Mouse (Mus musculus): ENCODE results near the gene Rasa2.
"Not testable (repeated sequence)": the region's sequence is repeated elsewhere in the genome, so short reads cannot be mapped to it uniquely, and the experiment has no call there.

The Rasa2 gene

DNA sequence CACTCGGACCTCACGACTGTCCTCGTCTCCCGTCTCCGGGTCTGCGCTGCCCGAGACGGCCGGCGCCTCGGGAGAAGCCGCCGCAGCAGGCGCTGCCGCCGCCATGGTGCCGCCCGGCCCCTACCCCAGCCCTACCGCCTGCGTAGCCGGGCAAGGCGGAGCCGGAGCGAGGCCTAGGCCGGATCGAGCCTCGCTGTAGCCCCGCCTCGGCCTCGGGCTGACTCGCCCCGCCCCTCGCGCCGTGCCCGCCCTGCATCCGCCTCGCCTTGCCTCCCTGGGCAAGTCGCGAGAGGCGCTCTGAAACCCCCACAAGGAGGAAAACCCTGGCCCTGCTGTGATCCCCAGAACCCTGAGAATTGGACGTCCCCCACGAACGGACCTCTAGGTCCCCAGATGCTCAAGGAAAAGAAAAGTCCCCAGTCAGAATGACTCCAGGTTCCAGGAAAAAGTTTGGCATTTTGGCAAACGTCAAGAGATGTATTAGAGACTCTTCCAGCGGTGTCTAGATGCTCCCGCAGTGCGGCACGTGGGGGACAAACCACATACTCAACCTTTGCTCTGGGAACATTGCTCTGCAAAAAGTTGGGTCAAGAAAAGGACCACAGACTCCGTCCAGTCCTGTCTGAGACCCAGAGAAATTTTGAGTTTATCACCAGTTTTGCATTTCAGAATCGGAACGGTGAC, at the start of gene Rasa2:
TSS of gene Rasa2 (minus strand) at position 229 of the 684 bp plus-strand sequence.
- DNase-seq (ENCODE audit: low spot score in 2 of 2) = peak; percentile 88 to 89

DNA sequence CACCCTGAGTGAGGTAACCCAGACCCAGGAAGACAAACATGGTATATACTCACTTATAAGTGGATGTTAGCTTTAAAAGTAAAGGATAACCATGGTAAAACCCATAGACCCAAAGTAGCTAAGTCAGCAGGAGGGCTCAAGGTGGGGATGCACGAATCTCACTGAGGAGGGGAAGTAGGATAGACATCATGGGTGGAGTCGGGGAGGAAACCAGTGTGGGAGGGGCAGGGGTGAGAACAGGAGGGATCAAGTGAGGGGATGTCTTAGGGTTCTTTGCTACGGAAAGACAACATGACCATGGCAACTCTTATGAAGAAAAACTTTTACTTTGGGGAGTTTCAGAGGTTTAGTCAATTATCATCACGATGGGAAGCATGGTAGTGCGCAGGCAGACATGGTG, 47.2 kb upstream of the Rasa2 start:
- DNase-seq (ENCODE audit: low spot score in 2 of 2) = no peak

DNA sequence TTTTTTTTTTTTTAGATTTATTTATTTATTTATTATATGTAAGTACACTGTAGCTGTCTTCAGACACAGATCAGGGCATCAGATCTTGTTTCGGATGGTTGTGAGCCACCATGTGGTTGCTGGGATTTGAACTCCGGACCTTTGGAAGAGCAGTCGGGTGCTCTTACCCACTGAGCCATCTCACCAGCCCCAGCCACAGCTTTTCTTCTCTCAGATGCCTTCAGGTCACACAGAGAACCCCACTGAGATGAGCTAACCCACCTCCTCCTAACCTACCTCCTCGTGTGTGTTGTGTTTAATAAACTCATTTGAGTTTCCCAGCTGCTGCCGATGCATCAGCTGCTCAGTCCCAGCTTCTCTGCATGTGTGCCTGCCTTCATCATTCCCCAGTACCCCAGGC, 46.3 kb upstream of the Rasa2 start:
- DNase-seq (ENCODE audit: low spot score in 2 of 2) = not testable (repeated sequence)

DNA sequence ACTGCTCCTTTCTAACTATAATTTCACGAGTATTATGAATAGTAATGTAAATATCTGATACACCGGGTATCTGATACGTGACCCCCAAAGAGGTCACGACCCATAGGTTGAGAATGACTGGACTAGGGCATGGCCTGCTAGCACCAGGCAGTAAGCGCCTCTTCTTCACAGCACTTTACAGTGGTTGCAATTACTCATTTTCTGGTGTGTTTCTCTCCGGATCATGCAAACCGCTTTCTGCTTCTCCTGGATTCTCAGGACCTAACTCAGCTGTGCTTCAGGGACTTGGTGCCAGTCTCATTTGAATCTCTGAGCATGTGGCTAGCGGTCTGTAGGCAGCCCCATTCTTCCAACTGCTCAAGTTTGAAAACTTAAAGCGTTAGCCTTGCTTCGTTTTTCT, 45.3 kb upstream of the Rasa2 start:
- no peak for DNase-seq (ENCODE audit: low spot score in 2 of 2)

DNA sequence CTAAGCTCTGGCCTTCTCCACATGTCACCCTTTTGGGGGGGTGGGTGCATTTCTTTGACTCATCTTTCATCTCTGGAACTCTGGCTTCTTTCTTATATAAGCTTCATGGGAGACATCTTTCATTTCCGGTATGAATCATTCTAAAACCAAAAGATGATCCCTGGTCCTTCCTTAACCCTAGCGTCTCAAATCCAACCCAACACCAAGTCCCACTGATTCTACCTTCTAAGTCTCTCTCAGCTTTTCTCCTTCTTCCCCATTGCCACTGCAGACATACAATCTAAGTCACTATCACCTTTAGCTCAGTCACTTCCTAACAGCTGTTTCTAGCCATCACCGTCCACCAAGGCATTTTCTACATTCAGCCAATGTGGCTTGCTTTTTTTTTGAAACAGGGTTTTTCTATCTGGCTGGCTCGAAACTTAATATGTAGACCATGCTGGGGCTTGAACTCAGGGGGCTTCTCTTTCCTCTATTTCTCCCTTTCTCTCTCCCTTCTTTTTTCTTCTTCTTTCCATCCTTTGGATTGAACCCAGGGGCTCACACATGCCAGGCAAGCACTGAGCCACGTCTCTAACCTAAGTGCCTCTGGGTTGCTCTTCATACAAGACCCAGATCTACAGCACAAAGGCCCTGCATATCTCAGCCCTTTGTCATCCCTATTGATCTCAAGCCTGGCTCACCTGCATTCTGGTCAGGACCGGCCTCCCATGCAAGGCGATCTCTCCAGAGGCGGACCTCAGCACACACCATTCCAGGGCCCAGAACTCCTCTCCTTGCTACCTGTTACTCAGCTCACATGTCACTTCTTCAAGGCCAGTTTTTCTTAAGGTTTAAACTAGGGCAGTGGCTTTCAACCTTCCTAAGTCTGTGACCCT, 44.6 kb upstream of the Rasa2 start:
- no peak for DNase-seq (ENCODE audit: low spot score in 2 of 2)

DNA sequence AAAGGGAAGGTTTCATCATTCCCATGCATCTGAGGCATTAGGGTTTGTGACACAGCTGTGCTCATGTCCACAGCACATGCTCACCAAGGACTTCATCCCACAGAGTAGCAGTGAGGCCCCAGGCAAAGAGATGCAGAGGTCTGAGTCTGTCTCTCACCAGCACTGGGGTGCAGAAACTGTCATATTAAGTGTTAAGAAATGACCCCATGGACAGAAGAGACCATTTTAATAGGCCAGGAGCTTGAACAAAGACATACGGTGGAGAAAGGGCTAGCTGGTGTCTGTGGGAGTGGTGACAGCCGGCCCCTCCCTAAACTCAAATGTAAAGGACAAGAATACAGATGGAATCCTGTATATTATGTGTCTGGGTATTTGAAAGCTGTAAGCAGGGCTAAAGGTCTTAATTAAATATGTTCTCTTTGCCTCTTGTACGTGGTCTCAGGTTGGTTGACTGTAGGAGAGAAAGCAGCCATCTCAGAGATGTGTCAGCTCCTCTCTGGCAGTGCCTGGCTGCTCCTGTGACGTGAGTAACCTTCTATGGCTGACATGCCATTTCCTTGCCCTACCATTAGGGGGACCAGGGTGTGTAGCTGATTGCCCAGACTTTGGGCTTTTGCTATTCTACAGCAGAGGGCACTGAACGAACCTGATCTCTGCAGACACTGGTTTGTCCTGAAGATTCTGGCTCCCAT, 43.8 kb upstream of the Rasa2 start:
- DNase-seq (ENCODE audit: low spot score in 2 of 2) = peak in 1 of 2 experiments; percentile 48

DNA sequence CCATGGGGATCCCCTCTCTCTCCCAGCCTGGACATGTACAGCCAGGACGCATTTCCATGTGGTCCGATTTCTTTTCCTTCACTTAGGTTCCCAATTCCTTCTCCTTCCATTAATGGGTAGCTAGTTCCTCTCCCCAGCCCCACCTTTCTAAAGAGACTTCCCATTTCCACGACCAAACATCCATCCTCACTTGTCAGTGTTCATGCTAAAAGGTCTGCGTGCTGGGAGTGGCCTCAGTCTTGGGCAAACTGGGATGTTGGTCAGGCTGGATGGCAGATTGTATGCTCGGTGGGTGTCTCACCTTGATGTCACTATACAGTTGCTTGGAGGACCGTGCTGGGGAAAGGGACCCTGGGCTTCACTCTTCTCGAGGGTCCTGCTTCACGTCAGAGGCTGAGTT, 42.9 kb upstream of the Rasa2 start:
- no peak for DNase-seq (ENCODE audit: low spot score in 2 of 2)

DNA sequence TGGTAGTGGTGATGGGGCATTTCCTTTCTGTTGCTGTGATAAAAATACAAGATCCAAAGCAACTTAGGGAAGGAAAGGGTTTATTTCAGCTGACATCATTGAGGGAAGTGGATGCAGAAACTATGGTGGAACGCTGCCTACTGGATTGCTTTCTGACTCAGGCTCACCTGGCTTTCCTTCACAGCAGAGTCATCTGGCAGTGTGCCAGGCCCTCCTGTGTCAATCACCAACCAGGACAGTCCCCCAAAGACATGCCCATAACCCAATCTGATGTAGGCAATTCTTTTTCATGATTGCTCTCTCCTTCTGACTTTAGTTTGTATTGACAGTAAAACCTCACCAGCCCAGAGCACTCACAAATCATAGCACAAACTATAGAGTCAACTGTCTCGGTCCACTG, 41.0 kb upstream of the Rasa2 start:
- no peak for DNase-seq (ENCODE audit: low spot score in 2 of 2)

DNA sequence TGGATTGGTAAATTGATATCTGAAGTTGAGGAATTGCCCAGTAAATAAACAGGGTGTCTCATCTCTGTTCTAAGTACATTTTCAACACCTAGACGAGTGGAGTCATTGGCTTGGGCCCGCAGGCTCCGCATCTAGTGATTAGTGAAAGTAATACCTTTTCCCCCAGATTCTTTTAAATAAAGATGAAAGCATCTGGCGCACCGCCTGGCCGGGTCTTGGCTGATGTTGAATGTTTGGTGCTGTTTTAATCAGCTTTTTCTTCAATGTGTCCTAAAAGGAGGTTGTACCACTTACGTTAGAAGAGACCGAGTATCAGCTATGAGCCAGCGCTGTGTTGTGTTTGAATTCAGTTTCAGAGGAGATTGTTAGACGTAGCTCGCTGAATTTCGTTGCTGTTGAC, 39.8 kb upstream of the Rasa2 start:
- DNase-seq (ENCODE audit: low spot score in 2 of 2) = no peak

DNA sequence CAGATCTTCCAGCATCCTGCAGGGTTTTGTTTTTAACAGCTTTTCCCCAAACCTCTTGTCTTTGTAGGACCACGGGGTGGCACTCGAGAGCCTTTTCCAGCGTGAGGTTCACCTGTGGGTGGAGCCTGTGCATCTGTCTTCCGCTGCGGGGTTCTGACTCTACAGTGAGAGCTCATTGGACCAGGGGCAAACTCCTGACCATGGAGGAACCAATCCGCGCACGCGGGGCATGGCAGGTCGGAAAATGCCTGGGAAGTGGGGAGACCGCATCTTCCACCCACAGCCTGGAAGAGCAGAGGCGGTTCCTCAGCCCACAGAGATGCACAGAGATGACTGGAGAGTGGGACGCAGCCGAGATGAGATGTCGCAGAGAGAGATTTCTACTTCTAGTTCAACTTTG, 38.5 kb upstream of the Rasa2 start:
- DNase-seq (ENCODE audit: low spot score in 2 of 2) = peak; percentile 86 to 93

DNA sequence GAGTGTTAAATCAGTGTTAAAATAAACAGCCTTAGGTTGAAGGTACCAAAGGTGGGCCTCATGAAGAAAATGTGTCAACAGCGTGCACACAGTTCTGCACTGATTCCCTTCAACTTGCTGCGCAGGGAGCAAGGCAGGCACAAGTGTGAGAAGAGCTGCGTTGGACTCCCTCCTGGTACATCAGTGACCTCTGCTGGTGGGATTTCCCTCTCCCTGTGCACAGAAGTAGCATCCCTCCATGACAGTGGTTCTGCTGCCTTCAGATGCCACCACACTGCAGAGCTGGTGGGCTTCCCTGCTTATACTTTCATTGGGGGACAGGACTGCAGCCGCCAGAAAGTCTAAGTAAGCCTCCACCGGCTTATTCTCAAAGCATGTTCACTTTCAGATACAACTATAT, 37.2 kb upstream of the Rasa2 start:
- DNase-seq (ENCODE audit: low spot score in 2 of 2) = peak; percentile 38 to 52

DNA sequence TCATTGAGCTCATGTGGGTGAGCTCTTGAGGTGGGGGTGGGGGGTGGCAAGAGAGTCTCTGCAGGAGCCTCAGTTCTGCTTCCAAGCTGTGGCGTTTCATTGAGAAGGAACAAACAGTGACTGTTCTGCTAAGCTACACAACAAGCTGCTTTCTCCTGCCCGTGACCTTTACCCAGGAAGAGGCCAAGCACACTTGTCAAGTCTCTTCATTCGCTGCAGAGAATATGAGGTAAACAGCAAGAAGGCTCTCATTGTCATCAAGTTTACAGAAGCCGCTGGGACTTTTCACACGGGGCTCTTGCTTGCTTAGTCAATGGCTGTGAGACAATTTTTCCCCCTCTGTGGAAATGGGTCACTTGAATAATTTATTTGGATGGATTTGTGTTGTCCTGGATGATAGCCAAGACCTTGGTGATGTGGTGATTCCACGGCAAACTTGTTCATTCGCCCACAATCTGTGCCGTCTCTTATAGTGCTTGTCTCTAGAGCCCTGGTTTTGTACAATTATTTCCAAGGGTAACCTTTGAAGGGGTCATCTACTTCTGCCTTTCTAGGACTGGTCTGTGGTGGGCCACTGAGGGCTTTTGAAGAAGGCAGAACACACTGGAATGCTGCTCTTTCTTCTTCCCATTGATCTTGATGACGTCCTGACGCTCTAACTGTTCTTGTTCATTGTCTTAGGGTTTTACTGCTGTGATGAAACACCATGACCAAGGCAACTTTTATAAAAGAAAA, 29.3 kb upstream of the Rasa2 start:
- DNase-seq (ENCODE audit: low spot score in 2 of 2) = no peak

DNA sequence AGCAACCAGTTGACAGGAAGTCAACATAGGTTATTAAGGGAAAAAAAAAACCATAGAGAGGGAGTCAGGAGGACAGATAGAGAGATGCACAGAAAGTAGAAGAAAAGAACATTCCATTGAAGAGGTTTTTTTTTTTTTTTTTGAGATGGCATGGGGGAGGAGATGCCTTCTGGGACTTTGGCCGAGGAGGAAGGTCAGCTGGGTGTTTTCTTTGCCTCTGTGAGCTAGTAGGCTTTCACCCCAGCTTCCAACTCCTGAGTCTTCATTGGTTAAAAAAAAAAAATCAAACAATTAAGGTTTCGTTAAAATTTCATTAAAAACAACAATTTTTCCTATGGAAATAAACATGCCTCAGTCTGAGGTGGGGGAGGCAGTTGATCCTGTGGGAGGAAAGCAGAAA, 28.4 kb upstream of the Rasa2 start:
- no peak for DNase-seq (ENCODE audit: low spot score in 2 of 2)

DNA sequence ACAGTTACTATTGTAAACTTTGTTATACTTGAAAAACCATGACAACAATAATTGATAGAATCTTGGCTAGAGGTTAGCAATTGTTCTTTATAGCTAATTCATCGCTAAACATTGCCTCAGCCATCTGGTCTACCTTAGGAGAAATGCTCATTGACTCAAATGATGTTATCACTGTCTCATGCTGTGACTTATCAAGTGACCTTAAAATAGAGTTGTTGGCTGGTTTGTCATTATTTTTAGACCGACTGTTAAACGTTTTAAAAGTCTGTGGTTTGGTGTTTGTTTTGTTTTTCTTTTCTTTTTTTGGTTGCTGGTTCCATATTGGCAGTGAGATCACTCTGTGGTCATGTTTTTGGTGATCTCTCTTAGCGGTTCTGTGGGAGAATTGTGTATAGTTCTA, 22.1 kb upstream of the Rasa2 start:
- DNase-seq (ENCODE audit: low spot score in 2 of 2) = no peak

DNA sequence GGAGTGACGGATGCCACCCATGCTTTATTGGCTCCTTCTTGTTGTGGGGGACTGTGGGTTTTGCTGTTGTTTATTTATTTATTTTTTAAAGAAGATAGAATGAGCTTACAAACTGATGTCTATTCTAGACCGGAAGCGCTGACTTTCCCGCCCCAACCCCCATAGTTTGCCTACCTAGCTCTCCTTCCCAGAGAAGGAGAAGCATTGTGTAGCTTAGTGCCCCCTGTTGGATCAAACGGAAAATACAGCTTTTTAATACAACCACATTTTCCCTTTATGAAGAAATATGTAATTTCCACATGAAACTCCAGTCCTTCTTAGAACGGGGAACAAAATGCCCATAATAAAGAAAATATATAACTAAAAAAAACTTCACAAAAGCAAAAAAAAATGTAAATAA, 21.3 kb upstream of the Rasa2 start:
- no peak for DNase-seq (ENCODE audit: low spot score in 2 of 2)

DNA sequence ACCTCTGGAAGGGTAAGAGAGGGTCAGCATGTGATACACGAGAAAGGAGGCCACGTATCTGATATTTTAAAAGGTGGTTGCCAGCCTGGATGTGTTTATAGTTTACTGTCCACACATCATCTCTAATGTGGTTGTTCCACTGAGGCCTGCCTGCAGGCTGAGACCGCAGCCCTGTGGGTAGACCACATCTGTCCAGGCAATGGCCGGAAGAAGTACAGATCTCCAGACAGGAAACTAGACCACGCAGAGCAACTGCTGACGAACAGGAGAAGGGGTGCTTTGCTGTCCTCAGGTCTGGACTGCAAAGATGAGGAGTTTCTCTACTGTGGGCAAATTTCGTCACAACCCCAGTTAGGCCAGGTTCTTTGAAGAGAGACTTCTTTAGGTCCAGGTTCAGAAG, 19.4 kb upstream of the Rasa2 start:
- DNase-seq (ENCODE audit: low spot score in 2 of 2) = no peak

DNA sequence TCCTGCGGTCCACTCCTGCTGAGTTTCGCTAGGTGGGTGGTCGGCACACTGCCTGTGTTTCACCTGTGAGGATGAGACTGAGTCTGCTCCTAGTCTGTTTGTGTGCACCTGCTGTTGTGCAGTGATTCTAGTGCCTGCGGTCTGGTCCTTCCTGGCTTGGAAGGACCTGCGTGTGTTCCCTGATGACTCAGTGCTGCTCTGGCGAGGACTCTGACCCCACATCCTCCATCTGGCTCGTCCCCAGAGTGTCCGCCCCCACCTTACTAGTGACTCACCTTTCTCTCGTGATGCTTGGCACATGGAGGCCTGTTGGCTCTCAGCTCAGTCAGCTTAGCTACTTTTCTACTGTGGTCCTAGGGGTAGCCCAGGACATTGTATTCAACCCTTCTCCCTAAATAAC, 18.5 kb upstream of the Rasa2 start:
- DNase-seq (ENCODE audit: low spot score in 2 of 2) = peak in 1 of 2 experiments; percentile 45

DNA sequence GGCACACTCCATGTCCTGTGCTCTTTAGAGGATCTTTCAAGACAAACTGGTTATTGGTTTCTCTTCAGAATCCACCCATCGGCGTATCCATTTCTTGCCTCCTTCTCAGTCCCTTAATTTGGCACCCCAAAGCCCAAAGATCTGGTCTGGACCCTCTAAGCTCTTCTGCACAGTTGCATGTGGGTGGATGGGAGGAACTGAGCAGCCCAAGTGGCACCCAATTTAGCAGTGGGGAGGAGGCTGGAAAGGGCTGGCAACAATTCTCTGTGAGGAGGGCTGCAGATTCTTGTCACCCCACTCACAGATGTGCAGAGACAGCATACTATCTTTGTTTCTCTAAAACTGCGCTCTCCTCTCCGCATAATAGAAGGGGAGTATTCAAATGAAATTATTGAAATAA, 17.9 kb upstream of the Rasa2 start:
- DNase-seq (ENCODE audit: low spot score in 2 of 2) = no peak

DNA sequence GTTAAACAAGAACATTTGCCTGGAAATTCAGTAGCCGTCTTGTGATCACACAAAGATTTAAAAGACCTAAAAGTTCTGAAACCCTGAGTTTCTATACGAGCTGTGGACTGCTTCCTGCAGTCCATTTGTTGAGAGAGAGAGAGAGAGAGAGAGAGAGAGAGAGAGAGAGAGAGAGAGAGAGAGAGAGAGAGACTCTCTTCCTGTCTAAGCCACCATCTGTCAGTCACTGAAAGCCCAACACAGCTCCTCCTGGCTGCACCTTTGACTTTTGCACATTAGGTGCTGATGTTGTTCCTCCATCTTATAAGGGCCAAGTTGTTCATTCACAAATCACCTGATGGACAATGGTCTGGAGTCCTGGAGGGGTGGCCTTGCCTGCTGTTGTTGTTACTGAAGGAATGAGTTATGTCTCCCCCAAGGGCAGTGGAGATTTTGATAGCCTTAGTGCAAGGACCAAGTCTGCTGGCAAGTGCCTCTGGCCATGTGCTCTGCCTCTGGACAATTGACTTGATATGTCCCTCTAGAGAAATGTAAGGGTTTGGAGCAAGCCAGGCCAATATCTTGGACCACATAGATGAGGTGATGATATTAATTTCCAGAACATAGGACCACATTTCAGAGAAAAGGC, 15.4 kb upstream of the Rasa2 start:
- no peak for DNase-seq (ENCODE audit: low spot score in 2 of 2)

DNA sequence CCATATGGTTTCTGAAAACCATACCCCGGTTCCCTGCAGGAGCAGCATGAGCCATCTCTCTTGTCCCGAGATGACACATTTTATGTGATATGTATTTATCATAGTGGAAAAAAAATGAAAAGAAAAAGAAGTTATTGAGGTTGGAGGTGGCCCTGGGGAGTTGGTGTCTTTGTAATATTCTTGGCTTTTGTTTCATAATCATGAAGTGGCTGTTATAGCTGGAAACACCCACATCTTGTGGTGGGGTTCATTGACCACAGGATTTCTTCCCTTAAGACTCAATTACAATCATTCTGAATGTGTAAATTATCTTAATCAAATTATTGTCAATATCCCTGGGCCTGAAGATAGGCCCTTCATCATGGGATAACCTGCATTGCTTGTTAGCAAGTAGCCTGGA, 13.4 kb upstream of the Rasa2 start:
- DNase-seq (ENCODE audit: low spot score in 2 of 2) = no peak

DNA sequence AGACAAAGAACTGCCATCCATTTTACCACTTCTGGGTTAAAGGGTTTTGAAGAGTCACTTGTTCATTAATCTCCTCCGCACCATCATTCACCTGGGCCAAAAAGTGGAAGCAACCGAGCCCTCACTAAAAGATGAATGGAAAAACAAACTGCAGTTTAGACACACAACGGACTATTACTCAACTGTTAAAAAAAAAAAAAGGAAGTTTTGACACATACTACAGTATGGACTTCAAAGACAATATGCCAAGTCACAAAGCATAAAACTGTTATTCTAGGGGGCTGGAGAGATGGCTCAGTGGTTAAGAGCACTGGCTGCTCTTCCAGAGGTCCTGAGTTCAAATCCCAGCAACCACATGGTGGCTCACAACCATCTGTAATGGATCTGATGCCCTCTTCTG, 12.6 kb upstream of the Rasa2 start:
- DNase-seq (ENCODE audit: low spot score in 2 of 2) = not testable (repeated sequence)

DNA sequence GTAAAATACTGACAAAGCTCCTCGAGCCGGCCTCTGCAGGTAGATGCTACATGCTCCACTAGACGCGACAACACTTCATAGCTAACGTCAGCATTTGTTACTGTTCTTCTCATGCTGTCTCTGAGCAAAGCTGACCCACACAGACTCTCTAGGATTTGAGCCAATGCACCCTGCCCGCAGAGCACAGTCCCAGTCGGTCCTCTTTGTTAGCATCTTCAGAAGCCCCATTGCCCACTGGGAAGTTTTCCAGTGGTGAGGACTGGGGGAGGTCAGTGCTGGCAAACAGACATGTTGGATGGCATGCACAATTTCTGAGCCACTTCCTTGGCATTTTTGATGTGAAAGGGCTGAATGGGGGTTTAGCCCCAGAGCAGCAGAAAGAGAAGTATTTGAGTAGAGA, 8.0 kb upstream of the Rasa2 start:
- DNase-seq (ENCODE audit: low spot score in 2 of 2) = no peak

All from urinary bladder, adult 18-20 months (tissue).